Mouse (Mus musculus): ENCODE measurements around the gene Mink1.

The Mink1 gene

DNA sequence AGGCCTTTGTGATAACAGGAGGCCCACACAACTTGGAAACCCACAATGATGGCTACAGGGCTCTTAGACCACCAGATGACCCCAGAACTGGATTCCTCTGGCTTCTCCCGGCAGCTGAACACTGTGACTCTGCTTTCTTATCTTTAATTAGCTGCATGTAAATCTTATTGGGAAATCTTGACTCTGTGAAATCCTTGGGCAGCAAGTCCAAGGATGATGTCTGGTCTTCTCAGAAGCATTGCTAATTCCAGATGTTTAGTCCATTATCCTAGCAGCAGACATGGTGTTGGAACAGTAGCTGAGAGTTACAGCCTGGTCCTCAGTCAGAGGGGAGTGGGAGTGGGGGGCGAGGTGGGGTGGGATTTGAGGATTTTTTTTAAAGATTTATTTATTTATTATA lies 65.8 kb downstream of the Mink1 start:
- ChIA-PET CTCF (interaction anchor here (0.6 to 2.8 kb wide), 12 partner anchors 13 to 538 kb away, joined by 3 to 24 read pairs (median 5); partner anchors contain the start of genes 4930544D05Rik (in 1 of the 4), Arrb2 (in 1 of the 4), Psmb6 (in 1 of the 4) and Rnf167 (in 1 of the 4)), POLR2A (interaction anchor here in 3 of 4 experiments (0.7 to 1.5 kb wide), 6 partner anchors 11 to 106 kb away, joined by 3 to 5 read pairs (median 3); partner anchors contain the start of genes Psmb6 (in 2 of the 3), Rnf167 (in 1 of the 3), Slc25a11 (in 1 of the 3) and Spag7 (in 1 of the 3))

DNA sequence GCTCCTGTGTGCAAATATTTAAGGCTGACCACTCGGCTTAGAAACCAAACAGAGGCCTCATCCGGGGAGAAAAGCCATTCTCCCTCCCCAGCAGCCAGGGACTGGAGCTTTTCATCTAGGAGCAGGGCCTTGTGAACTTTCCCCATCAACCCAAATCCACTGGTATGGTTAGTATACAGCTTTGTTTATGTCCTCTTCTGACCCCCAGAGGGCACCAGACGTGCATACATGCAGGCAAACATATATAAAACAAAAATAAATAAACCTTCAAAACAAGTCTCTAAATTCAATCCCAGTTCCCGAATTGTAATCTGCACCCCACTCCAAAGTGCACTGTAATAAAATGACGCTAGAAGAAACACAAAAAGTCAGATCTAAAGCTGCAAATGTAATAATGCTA lies 66.9 kb downstream of the Mink1 start:
- POLR2A ChIA-PET: interaction anchor here in 3 of 4 experiments (1.0 to 1.8 kb wide), 10 partner anchors 9 to 180 kb away, joined by 3 to 8 read pairs (median 4); partner anchors contain the start of genes Rnf167 (in 3 of the 3), Slc25a11 (in 3 of the 3), 4930544D05Rik (in 2 of the 3) and Gp1ba (in 2 of the 3)
- CTCF ChIA-PET: interaction anchor here (0.5 to 2.8 kb wide), 35 partner anchors 8 to 708 kb away, joined by 3 to 24 read pairs (median 4); partner anchors contain the start of genes 4930544D05Rik (in 2 of the 4), Gp1ba (in 2 of the 4), Alox12e (in 1 of the 4) and Arrb2 (in 1 of the 4)

DNA sequence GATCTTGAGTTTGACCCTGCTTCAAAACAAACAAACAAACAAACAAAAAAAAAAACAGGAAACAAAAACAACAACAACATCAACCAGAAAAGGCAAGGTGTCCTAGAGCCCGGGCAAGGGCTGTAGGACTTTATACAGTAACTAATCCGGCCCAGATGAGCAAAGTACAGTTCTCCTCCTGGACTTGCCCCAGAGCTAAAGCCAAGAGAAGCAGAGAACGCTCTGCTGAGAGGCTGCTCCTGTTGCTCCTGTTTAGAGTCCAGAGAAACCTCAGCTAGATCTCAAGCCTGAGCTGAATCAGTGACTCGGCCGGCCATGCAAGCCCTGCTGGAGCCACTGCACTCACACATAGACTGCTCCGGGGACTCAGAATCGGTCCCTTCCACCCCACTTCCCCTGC lies 67.4 kb downstream of the Mink1 start:
- ChIA-PET POLR2A (interaction anchor here in 3 of 4 experiments (1.0 to 1.8 kb wide), 9 partner anchors 9 to 179 kb away, joined by 3 to 8 read pairs (median 4); partner anchors contain the start of genes Rnf167 (in 3 of the 3), Slc25a11 (in 3 of the 3), 4930544D05Rik (in 2 of the 3) and Gp1ba (in 2 of the 3)), CTCF (interaction anchor here (0.6 to 2.8 kb wide), 25 partner anchors 9 to 510 kb away, joined by 3 to 24 read pairs (median 4); partner anchors contain the start of genes 4930544D05Rik (in 2 of the 4), Gp1ba (in 2 of the 4), Alox12e (in 1 of the 4) and Arrb2 (in 1 of the 4))

DNA sequence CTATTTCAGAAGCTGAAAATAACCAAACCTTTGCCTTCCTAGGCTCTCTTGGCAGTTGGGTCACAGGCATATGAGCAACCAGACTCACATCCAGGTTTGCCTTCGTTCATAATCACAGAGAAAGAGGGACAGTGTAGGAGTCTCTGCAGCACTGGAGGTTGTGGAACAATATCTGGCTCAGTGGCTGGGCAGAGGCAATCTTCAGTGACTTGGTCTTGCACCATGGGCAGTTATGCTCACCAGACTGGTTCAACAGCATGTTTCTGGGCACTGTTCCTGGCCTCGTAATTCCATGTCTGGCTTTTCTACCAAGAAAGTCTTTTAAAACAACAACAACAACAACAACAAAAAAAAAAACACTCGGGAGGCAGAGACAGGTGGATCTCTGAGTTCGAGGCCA lies 72.9 kb downstream of the Mink1 start:
- ChIA-PET CTCF (interaction anchor here in 1 of 4 experiments (1.1 kb wide), 1 partner anchor 143 kb away, joined by 3 read pairs; no protein-coding TSS in a partner anchor), POLR2A (interaction anchor here in 3 of 4 experiments (0.6 to 2.3 kb wide), 5 partner anchors 11 to 1561 kb away, joined by 3 to 22 read pairs (median 3); partner anchors contain the start of genes Rnf167 (in 1 of the 3) and Slc25a11 (in 1 of the 3))

DNA sequence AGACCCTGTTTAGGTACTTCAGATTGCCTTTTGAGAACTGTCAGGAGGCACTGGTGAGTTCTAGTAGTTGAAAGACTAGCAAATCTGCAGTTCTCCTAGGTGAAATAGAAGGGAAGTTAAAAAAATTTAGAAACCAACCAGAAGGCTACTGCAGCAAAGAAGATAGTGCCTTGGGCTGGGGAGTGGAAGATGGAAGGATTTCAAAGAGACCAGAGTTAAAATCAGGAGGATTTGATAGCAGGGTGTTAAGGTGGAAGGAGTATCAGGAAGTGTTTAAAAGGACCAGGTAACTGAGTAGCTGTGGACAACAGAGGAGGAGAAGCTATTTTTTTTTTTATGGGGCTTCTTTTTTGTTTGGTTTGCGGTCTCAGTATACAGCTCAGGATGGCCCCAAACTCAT lies 75.1 kb downstream of the Mink1 start:
- CTCF ChIA-PET: interaction anchor here in 2 of 4 experiments (0.8 to 1.1 kb wide), 3 partner anchors 8 to 15 kb away, joined by 3 to 5 read pairs (median 3); no protein-coding TSS in a partner anchor
- POLR2A ChIA-PET: interaction anchor here (0.8 to 2.4 kb wide), 13 partner anchors 8 to 205 kb away, joined by 3 to 18 read pairs (median 7); partner anchors contain the start of genes Rnf167 (in 4 of the 4), Slc25a11 (in 4 of the 4), Inca1 (in 2 of the 4) and Kif1c (in 2 of the 4)

DNA sequence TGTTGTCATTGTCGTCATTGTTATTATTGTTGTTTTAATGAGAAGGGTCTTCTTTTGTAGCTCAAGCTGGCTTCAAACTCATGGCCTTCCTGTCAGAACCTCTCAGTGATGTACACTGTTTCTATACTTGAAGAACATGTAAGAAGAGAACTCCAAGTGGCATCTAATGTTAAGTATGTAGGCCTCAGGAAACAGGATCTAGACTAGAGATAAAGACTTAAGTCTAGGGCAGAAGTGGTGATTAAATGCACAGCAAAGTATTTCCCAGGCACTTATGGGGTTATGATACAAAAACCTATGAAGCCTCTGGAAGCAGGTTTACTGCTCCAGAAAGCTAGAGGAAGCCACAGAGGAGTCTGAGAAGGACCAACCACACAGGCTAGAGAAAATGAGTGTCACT lies 75.6 kb downstream of the Mink1 start:
- POLR2A ChIA-PET: interaction anchor here (0.6 to 2.4 kb wide), 16 partner anchors 8 to 206 kb away, joined by 3 to 18 read pairs (median 4); partner anchors contain the start of genes Rnf167 (in 4 of the 4), Slc25a11 (in 4 of the 4), Spag7 (in 2 of the 4) and 4930544D05Rik (in 1 of the 4)

DNA sequence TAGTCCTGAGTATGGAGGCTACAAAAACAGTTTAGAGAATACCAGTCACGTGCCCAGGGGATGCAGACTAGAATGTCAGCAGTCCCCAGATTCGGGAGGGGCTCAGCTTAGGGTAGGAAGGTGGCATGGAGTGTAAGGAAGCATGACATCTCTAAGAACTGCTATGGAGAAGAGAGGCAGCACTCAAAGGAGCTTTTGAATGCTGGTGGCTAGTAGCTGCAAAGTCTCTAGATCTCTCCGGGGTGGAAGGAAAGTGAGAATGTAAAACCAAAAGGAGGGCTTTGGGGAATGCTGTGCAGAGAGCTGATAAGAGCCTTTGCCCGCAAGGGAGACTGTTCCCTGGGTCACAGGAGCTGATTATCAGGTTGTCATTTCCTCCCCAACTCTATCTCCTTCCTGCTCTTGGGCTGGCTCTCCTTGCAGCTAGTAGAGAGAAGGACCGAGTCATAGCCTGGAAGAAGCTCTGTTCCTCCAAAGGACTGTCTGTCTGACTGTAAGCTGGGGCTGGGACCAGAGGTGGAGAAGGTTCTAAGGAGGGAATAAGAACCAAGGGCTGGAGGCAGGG lies 76.1 kb downstream of the Mink1 start, which contains the start of gene Gp1ba:
Gp1ba (plus strand) TSS at position 409 of the 565 bp plus-strand sequence.
- ChIA-PET CTCF (interaction anchor here in 2 of 4 experiments (0.6 to 1.9 kb wide), 6 partner anchors 9 to 156 kb away, joined by 3 to 8 read pairs (median 4); no protein-coding TSS in a partner anchor), POLR2A (interaction anchor here (0.6 to 2.4 kb wide), 20 partner anchors 8 to 179 kb away, joined by 3 to 18 read pairs (median 4); partner anchors contain the start of genes Rnf167 (in 4 of the 4), Slc25a11 (in 4 of the 4), Spag7 (in 2 of the 4) and 4930544D05Rik (in 1 of the 4))

More for the DNA sequence above, 75.6 kb downstream of the Mink1 start:
- CTCF ChIA-PET: interaction anchor here in 3 of 4 experiments (0.8 to 1.6 kb wide), 5 partner anchors 8 to 16 kb away, joined by 3 to 5 read pairs (median 3); no protein-coding TSS in a partner anchor

DNA sequence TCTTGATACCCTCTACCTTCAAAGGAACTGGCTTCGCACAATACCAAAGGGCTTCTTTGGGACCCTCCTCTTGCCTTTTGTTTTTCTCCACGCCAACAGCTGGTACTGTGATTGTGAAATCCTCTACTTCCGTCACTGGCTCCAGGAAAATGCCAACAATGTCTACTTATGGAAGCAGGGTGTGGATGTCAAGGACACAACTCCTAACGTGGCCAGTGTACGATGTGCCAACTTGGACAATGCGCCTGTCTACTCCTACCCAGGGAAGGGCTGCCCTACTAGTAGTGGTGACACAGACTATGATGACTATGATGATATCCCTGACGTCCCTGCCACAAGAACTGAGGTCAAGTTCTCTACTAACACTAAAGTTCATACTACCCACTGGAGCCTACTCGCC lies 77.3 kb downstream of the Mink1 start:
- CTCF ChIA-PET: interaction anchor here in 2 of 4 experiments (0.7 to 1.9 kb wide), 5 partner anchors 10 to 116 kb away, joined by 3 to 8 read pairs (median 4); no protein-coding TSS in a partner anchor
- POLR2A ChIA-PET: interaction anchor here (0.8 to 2.4 kb wide), 10 partner anchors 9 to 86 kb away, joined by 3 to 10 read pairs (median 4); partner anchors contain the start of gene Spag7 (in 1 of the 4)

DNA sequence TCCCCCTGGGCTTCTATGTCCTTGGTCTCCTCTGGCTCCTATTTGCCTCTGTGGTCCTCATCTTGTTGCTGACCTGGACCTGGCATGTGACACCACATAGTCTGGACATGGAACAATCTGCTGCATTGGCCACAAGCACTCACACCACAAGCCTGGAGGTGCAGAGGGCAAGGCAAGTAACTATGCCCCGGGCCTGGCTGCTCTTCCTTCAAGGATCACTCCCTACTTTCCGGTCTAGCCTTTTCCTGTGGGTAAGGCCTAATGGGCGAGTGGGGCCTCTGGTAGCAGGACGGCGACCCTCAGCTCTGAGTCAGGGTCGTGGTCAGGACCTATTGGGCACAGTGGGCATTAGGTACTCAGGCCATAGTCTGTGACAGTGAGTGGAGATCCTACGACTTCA lies 78.6 kb downstream of the Mink1 start:
- POLR2A ChIA-PET: interaction anchor here in 3 of 4 experiments (0.6 to 23.0 kb wide), 6 partner anchors 15 to 1671 kb away, joined by 3 to 710 read pairs (median 4); partner anchors contain the start of genes Spag7 (in 2 of the 3), Eno3 (in 1 of the 3) and Pfn1 (in 1 of the 3)
- CTCF ChIA-PET: interaction anchor here in 1 of 4 experiments (1.0 kb wide), 1 partner anchor 18 kb away, joined by 3 read pairs; no protein-coding TSS in a partner anchor

DNA sequence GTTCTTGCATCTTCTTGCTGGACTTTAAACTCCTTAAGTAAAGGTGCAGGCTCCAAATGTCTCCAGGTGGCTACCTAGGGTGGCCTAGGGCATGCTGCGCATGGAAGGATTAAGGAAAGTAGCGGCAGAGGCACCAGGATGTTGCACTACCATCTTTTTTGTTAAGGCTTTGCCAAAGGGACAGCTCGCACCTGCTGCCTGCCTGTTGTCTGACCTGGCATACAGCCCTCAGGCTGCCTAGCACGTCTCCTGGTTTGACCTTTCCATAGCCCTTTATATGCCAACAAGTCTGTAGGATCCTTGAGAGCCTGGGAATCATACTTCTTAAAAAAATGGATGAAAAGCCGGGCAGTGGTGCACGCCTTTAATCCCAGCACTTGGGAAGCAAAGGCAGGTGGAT lies 80.4 kb downstream of the Mink1 start:
- POLR2A ChIA-PET: interaction anchor here in 3 of 4 experiments (0.8 to 23.0 kb wide), 4 partner anchors 9 to 26 kb away, joined by 3 to 710 read pairs (median 10); partner anchors contain the start of genes Spag7 (in 2 of the 3), Eno3 (in 1 of the 3) and Pfn1 (in 1 of the 3)
- CTCF ChIA-PET: no interaction called here

DNA sequence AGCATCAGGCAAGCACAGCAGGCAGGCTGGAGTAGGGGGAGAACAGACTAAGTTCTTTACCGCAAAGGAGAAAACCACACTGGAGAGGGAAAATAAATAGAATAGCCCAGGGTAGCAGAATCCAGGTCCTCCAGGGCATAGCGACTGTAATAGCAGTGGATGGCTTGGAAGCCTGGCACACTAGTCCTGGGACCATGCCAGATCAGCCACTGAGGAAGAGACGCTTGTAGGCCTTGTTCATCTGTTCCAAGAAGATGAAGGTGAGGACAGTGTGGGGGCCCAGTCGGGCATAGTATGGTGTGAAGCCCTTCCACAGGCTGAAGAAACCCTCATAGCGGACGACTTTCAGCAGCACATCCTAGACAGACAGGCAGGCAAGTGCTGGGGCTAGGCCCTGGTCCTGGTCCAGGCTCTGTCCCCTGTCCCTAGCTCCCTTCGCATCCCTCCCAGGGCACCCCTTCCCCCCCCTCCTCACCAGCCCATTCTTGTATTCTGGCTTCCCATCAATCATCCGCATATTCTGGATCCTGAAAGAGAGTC lies 82.0 kb downstream of the Mink1 start:
- POLR2A ChIA-PET: interaction anchor here in 3 of 4 experiments (0.6 to 23.0 kb wide), 14 partner anchors 9 to 345 kb away, joined by 3 to 737 read pairs (median 4); partner anchors contain the start of genes Spag7 (in 2 of the 3), 4930544D05Rik (in 1 of the 3), Eno3 (in 1 of the 3) and Inca1 (in 1 of the 3)

DNA sequence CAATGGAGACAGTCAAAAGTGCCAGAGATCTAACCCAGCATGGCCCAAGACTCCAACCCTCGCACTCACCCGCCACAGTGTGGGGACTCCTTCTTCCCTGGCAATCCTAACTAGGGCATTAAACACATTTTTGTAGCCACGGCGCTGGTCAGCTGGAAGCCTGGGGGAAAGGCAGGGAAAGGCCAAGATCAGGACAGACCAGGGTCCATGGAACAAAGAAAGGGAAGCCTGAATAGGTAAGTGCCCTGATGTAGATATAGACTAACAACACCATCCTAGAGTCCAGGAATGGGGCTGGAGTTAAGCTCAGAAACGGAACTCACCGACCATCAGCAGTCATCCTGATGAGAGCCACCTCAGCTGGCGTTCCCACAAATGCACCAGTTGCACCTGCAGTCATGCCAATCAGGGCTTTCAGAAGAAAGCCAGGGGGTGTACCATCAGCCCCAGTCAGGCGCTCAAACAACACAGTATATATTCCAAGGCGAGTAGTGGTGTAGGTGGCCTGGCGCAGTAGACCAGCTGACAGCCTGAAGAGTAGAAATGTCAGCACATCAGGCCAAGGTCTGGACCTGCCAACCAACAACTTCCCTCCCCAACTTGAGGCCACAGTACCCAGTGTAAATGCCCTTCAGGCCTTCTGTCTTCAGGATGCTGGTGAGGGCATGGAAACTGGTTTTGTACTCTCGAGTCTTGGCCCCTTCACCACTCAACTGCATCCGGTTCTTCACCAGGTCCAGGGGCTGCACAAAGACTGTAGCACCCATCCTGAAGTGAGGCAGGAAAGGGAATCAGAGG lies 83.0 kb downstream of the Mink1 start:
- CTCF ChIA-PET: no interaction called here

More for the DNA sequence above, 82.0 kb downstream of the Mink1 start:
- CTCF ChIA-PET: no interaction called here

DNA sequence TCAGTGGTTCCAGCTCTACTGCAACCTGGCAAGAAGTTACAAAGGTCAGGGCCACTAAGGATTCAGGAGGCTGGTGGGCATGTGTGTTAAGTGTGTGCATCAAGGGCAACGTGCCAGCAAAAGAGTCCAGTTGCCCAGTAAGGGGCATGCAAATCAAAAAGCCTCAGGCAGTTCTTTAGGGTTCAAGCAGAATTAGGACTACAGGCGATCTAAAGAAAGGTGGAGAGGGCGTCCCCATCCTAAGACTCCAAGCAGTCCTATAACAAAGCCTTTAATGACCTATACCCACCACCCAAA lies 83.5 kb downstream of the Mink1 start:
- ChIA-PET POLR2A (interaction anchor here (0.8 to 23.0 kb wide), 34 partner anchors 8 to 666 kb away, joined by 3 to 737 read pairs (median 11); partner anchors contain the start of genes Spag7 (in 4 of the 4), 4930544D05Rik (in 2 of the 4), Arrb2 (in 2 of the 4) and Eno3 (in 2 of the 4)), CTCF (interaction anchor here in 2 of 4 experiments (1.2 to 2.0 kb wide), 3 partner anchors 19 to 170 kb away, joined by 3 to 12 read pairs (median 3); partner anchors contain the start of gene Camta2 (in 1 of the 2))

More for the DNA sequence above, 83.0 kb downstream of the Mink1 start:
- POLR2A ChIA-PET: interaction anchor here in 2 of 4 experiments (0.7 to 23.0 kb wide), 22 partner anchors 8 to 665 kb away, joined by 3 to 737 read pairs (median 6); partner anchors contain the start of genes 4930544D05Rik (in 2 of the 2), Pfn1 (in 2 of the 2), Spag7 (in 2 of the 2) and Arrb2 (in 1 of the 2)

DNA sequence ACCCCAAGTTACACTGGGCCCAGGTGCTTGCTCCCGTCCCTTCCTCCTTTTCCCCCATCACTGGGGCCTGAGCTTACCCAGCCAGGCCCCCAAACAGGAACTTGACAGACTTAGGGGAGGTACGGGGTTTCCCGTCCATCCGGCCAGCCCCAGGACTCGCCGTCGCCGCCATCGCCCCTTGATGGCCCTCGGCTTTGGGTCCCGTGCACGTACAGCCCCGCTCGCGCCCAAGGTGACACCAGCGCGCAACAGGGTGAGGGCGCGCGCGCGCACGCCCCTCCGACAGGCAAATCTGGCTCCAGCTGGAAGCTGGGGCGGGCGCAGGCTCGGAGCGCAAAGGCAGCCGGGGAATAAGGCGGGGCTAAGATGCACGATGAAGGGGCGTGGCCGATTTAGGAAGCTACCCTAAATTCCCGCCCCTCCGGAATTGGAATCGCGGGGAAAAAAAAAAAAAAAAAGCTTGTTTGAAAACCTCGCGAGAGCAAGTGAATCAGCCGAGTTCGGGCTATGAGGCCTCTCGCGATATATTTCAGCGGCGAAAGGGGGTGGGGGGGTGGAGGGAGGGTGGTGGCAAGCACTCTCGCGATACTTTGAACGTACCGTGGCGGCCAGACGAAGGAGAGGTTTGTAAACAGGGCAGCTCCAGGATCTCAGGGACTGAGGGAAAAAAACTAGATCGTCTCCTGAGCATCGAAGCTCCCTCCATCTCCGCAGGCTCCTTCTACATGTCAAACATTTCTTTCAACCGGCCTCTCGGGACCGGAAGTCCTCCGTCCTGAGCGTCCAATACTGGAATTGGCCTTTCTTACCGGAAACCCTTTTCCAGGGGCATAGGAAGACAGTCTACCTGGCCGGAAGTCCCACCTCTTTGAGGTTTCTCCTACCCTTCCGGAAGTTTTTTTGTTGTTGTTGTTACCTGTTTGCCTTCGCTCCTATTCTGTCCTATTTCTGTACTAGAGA lies 84.3 kb downstream of the Mink1 start, which contains the start of the genes Rnf167 and Slc25a11:
Rnf167 (plus strand) TSS at position 545 of the 960 bp plus-strand sequence.
Slc25a11 (minus strand) TSS at position 789 of the 960 bp plus-strand sequence.
- ChIA-PET CTCF (interaction anchor here (0.6 to 2.0 kb wide), 26 partner anchors 9 to 1770 kb away, joined by 3 to 21 read pairs (median 4); partner anchors contain the start of genes Spag7 (in 3 of the 4), Arrb2 (in 1 of the 4), Camta2 (in 1 of the 4) and Nup88 (in 1 of the 4)), POLR2A (interaction anchor here (0.6 to 23.0 kb wide), 128 partner anchors 8 to 1777 kb away, joined by 3 to 737 read pairs (median 4); partner anchors contain the start of genes Gp1ba (in 4 of the 4), Psmb6 (in 4 of the 4), Spag7 (in 4 of the 4) and 4930544D05Rik (in 3 of the 4))
